Mouse (Mus musculus): ENCODE measurements at regions not wholly inside any gene's neighbourhood (a gene's known extent, or its start where the extent isn't known, plus 50 kb on each side); places are given as distances from the start of the nearest gene placed in this dataset.
"Not testable (repeated sequence)": the region's sequence is repeated elsewhere in the genome, so short reads cannot be mapped to it uniquely, and the experiment has no call there.

DNA sequence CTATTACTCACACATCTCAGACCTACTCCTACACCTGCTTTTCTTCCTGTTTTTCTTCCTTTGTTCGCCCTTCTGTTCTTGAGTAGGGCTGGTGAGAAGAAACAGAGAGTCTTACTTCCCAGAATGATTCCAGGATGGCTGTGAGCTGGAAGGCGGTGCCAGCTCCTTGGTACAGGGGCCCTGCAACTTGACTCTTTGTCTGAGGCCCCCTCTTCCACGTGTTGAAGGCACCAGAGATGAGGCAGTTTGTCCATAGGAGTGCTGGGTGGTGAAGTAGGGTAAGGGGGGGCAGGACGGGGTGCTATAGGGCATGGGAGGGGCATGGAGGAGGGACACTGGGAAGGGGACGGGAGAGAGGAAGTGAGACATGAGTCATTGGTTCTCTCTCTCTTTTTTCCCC lies 60.8 kb downstream of the Dmrta2 start:
- no peak for DNase-seq (ENCODE audit: low spot score)

DNA sequence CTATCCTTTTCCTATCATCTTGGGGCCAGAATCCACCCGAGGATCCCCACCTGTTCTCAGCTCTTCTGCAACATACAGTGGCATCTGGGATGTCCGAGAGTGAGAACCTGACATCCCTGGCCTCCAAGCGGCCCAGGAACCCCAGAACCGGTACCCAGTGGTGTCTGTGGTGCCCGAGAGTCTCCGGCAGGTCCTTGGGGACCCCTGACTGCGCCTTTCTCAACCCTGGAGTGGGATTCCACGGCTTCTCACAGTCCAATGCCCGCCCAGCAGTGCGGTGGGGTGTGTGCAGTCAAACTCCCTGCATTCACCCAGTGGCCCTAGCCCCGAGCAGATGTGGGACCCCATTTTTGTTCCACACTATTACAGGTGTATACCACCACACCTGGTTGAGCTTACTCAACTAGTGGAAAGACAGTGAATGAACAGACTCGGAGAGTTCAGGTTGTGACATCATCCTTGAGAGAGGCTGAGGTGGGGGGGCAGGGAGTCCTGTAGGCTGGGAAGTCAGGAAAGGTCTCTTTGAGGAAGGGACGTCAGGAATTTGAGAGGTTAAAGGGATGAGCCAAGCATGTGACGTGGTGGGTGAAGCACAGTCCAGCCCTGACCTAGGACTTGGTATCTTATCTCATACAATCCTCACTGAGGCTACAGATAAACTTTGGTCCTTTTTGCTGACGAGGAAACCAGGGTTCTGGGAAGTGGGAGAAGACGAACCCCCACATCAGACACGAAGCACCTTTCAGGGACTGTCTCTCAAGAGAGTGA lies 67.2 kb downstream of the Dmrta2 start:
- no peak for DNase-seq (ENCODE audit: low spot score)

DNA sequence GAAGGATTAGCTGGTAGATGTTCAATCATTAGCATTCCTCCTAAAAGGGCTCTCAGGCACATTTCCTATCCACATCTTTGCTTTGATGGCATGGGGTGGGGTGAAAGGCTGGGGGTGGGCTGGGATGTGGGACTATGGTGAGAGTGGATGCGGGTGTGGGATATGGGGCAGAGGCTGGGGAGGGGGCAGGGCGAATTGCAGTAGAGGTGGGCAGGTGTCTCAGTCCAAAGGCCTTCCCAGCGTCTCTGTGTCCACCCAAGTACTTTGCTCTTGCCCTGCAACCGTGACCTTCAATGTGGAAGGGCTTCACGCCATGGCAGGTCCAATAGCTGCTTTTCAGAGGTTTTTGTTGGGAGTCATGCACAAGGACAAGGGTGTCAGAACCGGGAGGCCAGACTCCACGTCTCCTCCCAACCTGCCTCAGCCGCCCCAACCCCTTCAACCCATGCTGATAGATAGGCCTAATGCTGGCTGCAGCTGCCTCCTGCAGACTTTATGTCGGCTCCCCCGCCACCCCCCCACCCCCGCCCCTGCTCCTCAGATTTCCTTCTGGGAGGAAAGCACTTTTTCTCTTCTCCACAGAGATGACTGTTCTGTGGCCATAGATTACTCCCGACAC lies 67.9 kb downstream of the Dmrta2 start:
- DNase-seq (ENCODE audit: low spot score): no peak

DNA sequence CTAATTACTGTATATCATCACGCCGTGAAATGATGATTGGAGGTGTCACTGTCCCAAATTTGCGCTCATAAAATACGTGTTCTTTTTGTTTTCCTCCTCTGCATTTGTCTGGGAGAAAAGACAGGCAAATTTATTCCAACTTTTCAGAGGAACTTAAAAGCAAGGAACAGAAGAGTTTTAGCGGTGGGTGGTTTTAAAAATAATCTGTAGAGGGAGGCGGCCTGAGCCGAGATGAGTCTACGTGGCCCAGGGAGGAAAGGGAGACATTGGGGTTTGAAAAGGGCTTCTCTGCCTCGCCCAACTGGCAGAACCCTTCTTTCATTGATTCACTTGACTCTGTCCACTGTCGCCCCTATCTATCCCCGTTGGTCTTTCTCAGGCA lies 68.4 kb downstream of the Dmrta2 start:
- DNase-seq (ENCODE audit: low spot score): no peak

DNA sequence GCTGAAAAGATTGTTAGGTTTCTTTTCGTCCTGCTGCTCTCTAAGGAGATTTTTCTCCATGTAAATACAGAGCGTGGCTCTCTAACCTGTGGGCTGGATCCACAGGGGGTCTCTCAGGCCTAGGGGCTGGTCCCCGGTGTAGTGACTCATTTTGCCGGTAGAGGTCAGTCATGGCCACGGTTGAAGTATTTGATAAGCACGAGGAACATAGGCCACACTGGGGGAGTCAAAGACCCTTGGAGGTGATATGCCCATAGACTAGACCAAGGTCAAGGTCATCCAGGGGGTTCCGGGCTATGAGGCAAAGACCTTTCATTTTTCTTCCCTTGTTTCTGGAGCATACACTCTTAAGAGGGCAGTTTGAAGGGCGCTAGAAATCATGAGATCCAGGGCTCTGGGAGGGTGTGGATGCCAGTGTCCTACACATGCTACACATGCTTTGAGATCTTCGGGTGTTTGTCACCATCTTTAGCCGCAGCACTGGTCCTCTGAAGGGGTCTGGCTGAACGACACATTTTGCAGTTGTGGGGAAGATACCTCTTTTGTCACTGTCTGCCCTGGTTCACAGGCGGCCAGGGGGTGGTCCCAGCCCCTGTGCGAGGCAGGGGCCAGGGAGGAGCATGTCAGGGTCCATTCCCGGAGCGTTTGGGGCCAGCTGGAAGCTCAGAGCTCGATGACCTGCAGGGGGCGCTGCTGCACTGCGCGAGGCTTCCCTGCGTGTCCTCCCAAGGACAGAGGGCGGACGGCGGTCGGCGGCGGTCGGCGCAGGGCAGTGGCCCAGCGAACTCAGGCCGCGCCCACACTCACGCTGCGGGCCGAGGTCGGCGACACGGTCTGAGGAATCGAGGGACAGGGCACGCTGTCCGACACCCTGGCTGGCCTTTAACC lies 72.8 kb downstream of the Dmrta2 start:
- peak; percentile 65 for DNase-seq (ENCODE audit: low spot score)

DNA sequence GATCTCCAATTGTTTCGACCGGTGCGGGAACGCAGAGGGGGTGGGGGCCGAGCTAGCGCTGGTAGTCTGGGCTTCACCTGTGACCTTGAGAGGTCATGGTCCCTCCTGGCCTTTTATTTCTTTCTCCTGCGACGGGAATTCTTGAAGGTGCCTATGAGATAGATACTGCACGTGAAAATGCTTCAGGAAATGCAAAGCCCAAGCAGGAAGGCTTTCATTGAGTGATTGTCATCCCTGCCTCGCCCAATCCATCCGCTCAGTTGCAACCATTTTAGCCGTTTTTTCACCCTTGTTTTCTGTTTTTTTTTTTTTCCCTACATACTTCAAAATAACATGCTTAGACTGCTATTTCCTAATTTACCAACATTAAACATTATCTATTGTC lies 73.4 kb downstream of the Dmrta2 start:
- no peak for DNase-seq (ENCODE audit: low spot score)

DNA sequence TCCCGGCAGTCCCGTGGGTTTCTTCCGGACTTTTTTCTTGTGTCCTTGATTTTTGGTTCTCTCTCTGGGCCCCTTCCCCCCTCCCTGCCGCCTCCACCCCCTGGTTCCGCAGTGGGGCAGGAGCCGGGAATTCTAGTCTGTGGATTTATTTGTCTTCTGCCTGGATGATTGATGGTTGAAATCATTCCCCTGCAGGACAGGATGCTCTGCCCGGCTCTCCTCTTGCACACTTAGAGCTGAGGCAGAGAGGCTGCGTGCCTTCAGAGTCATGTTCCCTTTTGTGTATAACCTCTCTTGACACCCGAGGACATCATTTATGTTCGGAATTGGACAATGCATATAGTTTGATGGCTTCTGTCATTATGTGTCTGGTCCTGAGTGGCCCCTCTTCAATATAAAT lies 74.0 kb downstream of the Dmrta2 start:
- no peak for DNase-seq (ENCODE audit: low spot score)

DNA sequence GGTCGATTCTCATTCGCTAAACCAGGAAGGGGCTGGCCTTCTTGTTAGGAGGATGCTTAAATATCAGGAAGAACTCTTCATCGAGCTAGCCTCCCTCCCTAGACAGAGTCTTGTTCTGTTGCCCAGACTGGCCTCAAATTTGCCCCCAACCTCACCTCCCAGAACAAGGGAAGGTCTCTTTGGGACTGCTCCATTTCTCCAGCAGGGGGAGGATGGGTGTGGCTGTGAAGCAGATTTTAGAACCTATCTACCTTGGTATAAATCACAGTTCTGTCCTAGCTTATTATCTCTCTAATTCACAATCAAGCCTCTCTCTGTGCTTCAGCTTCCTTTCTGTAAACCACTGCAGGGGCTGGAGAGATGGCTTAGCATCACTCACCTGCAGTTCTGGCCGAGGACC lies 75.1 kb downstream of the Dmrta2 start:
- DNase-seq (ENCODE audit: low spot score): no peak

DNA sequence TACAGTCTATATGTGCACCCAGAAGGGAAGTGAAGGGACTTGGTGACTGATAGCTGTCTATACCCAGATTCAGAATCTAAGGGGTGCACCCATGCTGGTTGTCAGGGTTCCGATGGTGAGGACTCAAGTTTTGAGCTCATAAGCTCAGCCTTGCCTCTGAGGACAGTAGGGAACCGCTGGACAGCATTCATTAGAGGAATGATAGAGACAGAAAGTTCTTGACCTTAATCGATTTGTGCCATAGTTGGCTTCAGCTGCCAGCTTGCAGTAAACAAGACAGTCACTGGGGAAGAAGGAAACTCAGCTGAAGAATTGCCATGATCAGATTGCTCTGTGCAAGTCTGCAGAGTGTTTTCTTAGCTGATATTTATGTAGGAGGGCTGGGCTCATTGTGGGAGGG lies 96.0 kb downstream of the Dmrta2 start:
- DNase-seq (ENCODE audit: low spot score): no peak

DNA sequence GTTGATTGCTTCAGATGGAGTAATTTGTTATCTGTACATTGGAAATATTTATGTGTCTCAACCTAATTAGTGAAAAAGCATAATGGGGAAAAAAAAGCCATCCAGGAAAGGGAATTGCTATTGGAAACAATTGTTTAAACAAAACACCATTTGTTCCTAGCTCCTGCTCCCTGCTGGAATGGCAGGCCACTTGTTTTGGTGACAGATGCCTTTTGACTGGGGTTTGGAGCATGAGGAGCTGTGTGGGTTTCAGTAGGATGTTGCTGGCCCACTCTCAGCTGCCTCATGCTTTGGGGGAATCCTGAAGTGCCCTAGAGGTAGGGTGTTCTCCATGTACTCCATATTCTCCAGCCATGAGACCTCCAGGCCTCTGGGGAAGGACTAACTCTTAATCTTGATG lies 105.5 kb downstream of the Dmrta2 start:
- no peak for DNase-seq (ENCODE audit: low spot score)

DNA sequence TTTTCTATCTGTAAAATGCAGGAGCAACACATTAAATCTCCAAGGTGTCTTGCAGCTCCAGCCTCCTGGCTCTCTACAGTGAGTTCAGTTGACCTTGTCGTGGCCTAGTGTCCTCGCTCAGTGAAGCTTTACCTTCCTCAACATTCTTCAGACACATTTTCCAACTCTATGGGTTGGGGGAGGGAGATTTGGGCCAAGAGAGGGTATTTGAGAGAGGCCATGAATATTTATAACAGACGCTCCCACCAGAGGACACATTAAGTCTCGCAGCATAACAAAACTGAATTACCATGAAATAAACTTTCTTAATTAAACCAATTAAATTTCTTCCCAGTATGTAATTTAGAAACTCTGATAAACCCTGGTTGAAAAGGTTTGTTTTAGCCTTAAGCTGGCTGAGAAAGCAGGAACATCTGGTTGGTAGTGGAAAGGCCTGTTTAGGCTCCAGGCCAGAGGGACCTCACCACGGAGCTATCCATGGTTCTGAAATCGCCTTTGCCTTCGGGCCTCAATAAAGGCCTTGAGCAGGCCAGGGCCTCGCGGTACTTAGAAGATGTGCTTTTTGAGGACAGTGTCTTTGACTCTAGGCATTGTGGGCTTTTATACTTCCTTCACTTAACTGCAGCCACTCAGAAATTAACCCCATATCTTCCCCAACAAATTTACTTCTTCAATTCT lies 109.9 kb downstream of the Dmrta2 start:
- DNase-seq (ENCODE audit: low spot score): no peak

DNA sequence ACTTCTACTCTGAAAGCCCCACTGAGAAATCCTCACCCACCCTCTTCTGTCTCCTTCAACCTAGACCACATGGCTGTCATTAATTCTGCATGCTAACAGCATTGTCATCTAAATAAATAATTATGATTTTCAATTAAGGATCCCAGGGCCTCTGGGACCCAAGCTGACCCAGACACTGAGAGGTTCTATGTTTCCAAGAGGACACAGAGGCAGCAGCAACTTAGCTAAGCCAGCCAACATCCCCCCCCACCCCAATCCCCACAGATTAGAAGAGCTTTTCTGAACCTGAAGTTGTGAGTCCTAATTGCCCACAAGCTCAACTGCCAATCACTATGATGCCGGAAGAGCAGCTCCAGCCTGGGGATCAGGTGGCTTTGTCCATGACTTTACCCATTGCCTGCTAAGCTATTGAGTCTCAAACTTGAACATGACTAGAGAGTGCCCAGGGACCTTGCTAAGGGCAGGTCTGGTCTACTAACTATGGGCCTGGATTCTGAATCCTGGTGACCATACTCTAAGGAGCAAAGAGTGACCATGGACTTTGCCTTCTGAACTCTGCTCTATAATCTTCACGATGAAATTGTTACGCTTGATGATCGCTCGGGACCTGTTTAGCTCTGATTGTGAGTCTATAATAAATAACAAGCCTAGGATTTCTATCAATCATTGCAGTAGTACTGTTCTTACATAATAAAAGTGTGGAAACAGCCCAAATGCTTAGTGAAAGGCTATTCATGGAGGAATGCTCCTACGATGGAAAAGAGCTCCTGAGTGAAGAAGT lies 115.4 kb downstream of the Dmrta2 start:
- no peak for DNase-seq (ENCODE audit: low spot score)

DNA sequence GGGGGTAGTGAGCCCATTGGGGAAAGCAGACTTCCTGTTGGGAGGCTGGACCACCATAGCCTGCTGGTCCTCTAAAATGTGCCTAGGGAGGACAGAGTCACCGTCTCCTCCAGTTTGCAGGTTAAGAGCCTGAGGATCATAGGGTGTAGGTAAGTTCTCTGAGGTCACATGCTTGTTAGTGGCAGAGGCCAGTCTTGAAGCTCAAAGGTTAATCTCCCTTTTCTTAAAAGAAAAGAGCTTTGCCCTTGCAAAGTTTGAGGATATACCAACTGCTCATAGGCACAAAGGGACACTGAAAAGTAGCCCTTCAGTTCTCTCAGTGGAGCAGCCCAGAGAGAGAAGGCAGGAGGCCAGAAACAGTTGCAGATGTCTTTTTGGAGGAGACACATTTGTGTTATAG lies 116.7 kb downstream of the Dmrta2 start:
- DNase-seq (ENCODE audit: low spot score): no peak

DNA sequence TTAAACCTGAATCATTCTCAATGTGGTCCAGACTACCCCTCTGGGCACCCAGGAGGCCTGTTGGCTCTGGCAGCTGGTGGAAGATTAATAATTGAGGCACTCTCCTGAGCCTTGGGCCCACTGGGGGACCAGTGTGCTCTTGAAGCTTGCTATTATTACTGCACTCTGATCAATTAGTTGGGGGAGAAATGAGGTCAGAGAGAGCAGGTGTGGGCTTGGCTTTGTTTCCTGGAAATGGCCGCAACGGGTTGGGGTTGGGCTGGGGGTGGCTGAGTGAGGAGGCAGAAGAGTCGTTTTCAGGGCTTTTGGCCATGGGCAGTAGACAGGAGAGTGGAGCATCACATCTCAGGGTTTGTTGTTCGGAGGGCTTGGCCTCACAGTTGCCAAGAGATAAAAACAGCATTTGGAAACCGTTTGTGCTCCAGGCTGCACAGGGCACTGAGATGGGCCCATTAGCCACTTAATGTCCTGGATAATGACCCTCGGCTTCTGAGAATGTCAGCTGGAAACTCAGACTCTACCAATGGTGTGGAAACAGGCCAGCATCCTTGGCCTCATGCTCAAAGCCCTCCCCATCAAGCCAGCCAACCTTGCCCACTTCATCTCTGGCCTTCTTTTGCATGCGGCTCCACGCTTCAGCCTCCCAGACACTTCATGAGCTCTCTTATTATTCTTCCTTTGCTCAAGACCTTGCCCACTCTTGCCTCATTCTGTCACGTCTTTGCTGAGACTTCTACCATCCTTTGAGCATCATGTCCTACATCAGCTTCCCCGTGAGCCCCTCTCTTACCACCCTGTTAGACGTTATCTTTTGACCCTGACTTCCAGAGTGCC lies 118.1 kb downstream of the Dmrta2 start:
- DNase-seq (ENCODE audit: low spot score): no peak

DNA sequence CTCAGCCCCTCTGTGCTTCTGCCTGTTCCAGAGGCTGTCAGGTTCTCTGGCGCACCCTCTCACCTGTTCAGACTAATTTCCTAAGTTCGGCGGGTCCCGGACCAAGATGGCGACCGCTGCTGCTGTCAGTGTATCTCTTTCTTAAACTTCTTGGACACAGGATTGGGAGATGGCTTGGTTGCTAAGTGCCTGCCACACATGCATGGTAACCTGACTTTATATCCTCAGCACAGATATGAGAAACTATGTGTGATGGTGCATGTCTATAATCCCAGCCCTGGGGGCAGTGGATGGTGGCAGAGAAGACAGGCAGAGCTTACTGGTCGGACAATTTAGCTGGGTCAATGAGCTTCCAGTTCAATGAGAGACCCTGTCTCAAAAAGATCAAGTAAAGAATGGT lies 126.3 kb downstream of the Dmrta2 start:
- not testable (repeated sequence) for DNase-seq (ENCODE audit: low spot score)

DNA sequence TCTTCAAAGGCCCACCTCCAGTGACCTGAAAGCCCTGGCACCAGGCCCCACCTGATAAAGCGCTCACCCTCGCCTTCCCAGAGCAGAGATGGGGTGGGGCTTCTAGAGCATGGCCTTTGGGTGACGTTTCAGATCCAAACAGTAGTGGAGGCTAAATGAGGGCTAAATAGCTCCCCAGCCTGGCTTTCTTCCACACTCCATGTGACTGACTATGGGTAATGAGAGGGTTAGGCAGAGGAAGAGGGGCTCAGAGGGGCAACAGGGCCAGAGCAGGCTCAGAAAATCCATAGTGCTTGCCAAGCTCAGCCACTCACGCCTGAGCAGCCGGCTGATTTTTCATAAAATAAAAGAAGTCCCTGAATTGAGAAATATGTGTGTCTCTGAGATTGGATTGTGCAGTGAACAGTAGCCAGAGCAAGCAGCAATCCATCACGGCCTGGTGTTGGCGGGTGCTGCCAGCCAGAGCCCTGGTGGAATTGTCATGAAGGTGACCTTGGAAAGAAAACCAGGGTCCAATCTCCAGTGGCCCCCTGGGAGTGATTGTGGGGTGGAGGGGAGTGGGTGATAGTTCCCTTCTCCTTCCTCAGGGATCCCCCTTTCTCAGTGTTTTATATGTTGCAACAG lies 128.9 kb downstream of the Dmrta2 start:
- DNase-seq (ENCODE audit: low spot score): no peak

DNA sequence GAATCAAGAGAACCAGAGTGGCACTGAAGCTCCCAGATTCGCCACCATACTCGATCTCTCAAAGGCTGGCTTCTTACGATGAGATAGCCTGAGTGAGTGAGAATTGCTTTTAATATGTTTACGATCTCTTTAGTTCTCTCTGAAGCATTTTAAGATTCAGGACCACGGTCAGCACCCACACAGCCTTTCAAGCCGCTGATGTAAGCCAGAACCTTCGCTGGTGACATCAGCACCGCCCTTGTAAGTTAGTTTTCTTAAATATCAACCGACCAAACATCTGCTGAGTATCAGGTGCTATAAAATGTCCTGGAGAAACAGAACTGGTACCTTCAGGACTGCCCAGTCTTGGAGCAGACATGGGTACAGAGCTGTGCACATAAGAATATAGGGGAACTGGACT lies 141.6 kb downstream of the Dmrta2 start:
- no peak for DNase-seq (ENCODE audit: low spot score)

DNA sequence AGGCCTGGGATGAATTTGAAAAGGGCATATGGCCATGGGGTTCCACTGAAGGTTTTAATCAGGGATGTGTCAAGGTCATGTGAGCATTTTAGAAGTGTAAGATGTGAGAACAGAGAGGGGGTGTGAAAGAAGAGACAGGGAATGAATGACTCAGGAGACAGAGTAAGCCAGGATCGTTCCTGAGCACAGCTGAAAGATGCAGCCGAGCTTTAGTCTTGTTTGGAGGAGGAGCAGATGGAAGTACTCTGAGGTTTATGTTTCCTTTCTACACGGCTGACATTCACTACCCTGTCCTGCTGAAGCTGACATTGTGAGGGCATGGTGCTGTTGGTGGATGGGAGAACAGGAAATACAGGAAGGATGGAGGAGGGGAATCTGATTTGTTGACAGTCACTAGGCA lies 142.0 kb downstream of the Dmrta2 start:
- no peak for DNase-seq (ENCODE audit: low spot score)

DNA sequence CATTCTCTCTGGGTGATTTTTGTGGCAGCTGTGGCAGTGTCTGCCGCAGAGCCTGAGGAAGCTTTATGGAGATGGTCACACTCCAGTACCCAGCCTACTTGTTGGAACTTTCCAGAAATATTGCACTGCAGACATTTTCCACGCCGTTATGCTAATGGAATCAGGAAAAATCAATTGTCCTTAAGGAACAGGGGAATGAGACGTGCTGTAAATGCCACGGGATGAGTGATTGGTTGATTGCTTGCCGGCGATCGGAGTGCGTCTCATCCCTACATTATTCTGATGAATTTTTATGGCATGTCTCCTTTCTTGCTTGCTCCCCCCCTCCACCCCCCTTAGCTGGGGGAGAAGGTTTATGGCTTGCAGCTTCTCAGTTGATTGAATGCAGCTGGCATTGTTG lies 142.9 kb downstream of the Dmrta2 start:
- DNase-seq (ENCODE audit: low spot score): no peak

DNA sequence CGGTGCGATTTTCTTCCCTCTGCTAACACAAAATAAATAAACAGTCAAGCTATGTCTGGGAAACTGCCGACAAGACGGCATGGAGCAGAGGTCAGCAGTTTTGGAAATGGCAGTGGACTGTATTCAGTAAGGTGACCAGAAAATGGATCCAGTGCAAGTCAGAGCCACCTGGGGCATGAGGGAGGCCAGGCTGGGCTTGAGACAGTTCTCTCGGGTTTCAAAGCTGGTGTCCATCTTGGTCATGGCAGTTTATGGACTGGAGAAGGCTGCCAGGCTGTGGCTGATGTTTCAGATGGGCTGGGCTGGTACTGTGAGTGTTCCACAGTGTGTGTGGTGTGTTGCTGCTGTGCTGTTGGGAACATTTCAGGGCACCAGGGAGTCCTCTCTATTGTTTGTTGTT lies 143.6 kb downstream of the Dmrta2 start:
- no peak for DNase-seq (ENCODE audit: low spot score)

Data from left cerebral cortex, adult 11 months (tissue).